Mouse (Mus musculus): Measurements from ENCODE around the gene Pradc1. TPM values are rescaled to one million over a fixed set of nuclear protein-coding genes. Genes with fewer than 3 reads are reported as not detected.

Pradc1 gene
- 10 to 100 TPM; 21.9 to 22.5 TPM for total RNA-seq (2023)

GRCm38 (mm10) chr6:85451664-85452410 lies at the start of gene Pradc1:
Gene Pradc1, minus strand, starts transcription at chr6:85451970.

GRCm38 (mm10) chr6:85450697-85451663 lies 790 bp downstream of the Pradc1 start, which contains the start of gene Cct7:
Gene Cct7, plus strand, starts transcription at chr6:85451514.

GRCm38 (mm10) chr6:85431842-85432431 lies 19.8 kb downstream of the Pradc1 start, which contains the start of gene Smyd5:
Gene Smyd5, plus strand, starts transcription at chr6:85431989.

GRCm38 (mm10) chr6:85423836-85424379 lies 27.9 kb downstream of the Pradc1 start, which contains the start of gene Noto:
Gene Noto, plus strand, starts transcription at chr6:85423886.

Other genes with a start within 250 kb of the Pradc1 start
- 1 to 10 TPM; 5.7 to 6.1 TPM for gene Sfxn5, start 118.5 kb downstream of the Pradc1 start, total RNA-seq (2023)
- gene Rab11fip5, start 77.3 kb downstream of the Pradc1 start, total RNA-seq (2023): 1 to 10 TPM; 1.0 to 1.4 TPM
- gene Noto, start 28.1 kb downstream of the Pradc1 start, total RNA-seq (2023): not detected
- 10 to 100 TPM; 37.4 to 41.0 TPM for gene Smyd5, start 20.0 kb downstream of the Pradc1 start, total RNA-seq (2023)
- 100 to 1,000 TPM; 188 to 191 TPM for gene Cct7, start 456 bp downstream of the Pradc1 start, total RNA-seq (2023)
- gene Fbxo41, start 51.0 kb upstream of the Pradc1 start, total RNA-seq (2023): not detected
- gene Egr4, start 61.6 kb upstream of the Pradc1 start, total RNA-seq (2023): not detected
- 1 to 10 TPM; 3.2 to 4.3 TPM for gene Alms1, start 135.6 kb upstream of the Pradc1 start, total RNA-seq (2023)